Mouse (Mus musculus): ENCODE measurements around the gene Bdh1. TPM values are rescaled to one million over a fixed set of nuclear protein-coding genes. Genes with fewer than 3 reads are reported as not detected.

Gene Bdh1
- polyA plus RNA-seq, 1 experiment from 2014 or later = 6.2 TPM

DNA sequence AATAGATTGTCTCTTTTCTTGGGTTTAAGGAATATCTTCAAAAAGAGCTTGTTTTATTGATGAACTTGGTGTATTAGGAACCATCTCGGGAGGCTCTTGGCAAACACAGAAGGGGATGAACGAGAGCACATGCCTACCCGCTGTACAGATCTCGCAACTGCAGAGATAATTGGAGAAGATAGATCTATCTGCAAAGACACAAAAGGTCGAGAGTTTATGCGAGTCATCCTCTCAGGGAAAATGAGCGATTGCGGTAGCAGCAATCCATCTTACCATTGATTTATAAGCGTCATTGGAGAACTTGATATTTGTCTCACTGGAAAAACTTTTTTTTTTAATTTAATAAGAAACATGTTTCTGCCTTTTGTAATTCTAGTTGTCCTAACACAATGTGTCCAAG, 73.7 kb downstream of the Bdh1 start:
- H3K27ac ChIP-seq = no peak overlapping the region
- H3K9ac ChIP-seq = no peak overlapping the region
- no peak overlapping the region for H3K4me3 ChIP-seq
- no peak overlapping the region for H3K4me2 ChIP-seq
- no peaks in the 10 kb centered on the region for H3K9me3 ChIP-seq
- H3K4me1 ChIP-seq = peaks cover 18% of the 10 kb centered on the region
- no peaks in the 10 kb centered on the region for H3K27me3 ChIP-seq
- H3K36me3 ChIP-seq = no peaks in the 10 kb centered on the region
- 74% methylated on average over 9 of the region's 9 CpGs for WGBS
- ATAC-seq (ENCODE audit: borderline replicate concordance, extremely low read depth, low FRiP score, low TSS enrichment) = no peak

DNA sequence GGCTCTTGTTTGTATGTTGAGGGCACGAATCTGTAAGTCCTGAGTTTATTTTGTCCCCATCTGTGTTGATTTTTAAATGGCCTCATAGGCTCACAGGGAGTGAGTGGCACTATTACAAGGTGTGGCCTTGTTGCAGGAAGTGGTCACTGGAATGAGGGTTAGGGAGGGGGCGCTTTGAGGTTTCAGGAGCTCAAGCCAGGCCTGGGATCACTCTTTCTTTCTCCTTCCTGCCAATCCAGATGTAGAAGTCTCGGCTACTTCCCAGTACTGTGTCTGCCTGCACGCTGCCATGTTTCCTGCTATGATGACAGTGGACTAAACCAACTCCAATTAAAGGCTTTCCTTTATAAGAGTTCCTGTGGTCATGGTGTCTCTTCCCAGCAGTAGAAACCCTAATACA, 76.3 kb downstream of the Bdh1 start:
- WGBS = 76% methylated on average over 4 of the region's 4 CpGs
- H3K4me1 ChIP-seq = peaks cover 18% of the 10 kb centered on the region
- H3K4me2 ChIP-seq = no peak overlapping the region
- no peaks in the 10 kb centered on the region for H3K36me3 ChIP-seq
- no peak overlapping the region for H3K4me3 ChIP-seq
- no peak for ATAC-seq (ENCODE audit: borderline replicate concordance, extremely low read depth, low FRiP score, low TSS enrichment)
- H3K27ac ChIP-seq = no peak overlapping the region
- H3K27me3 ChIP-seq = no peaks in the 10 kb centered on the region
- H3K9me3 ChIP-seq = no peaks in the 10 kb centered on the region
- no peak overlapping the region for H3K9ac ChIP-seq

DNA sequence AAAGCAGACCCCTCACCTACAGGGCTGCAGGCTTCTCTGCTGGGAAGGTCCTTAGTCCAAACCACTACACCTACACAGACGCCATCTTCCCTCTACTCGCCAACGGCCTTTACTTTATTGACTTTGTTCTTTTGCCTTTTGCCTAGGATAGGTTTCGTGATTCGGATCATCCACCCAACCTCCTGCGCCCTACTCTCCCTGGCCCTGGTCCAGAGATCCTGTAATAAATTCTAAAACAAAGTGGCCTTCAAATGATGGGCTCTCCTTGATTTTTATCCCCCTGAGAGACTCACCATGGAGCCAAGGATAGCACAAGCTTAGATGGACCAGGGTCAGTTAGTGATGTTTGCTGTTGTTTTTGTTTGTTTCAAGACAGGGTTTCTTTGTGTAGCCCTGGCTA, 76.9 kb downstream of the Bdh1 start:
- H3K4me3 ChIP-seq = no peak overlapping the region
- peaks cover 11% of the 10 kb centered on the region for H3K4me1 ChIP-seq
- ATAC-seq (ENCODE audit: borderline replicate concordance, extremely low read depth, low FRiP score, low TSS enrichment) = no peak
- H3K27me3 ChIP-seq = no peaks in the 10 kb centered on the region
- no peaks in the 10 kb centered on the region for H3K9me3 ChIP-seq
- no peak overlapping the region for H3K9ac ChIP-seq
- no peak overlapping the region for H3K4me2 ChIP-seq
- 89% methylated on average over 6 of the region's 6 CpGs for WGBS
- H3K36me3 ChIP-seq = no peaks in the 10 kb centered on the region
- H3K27ac ChIP-seq = no peak overlapping the region

DNA sequence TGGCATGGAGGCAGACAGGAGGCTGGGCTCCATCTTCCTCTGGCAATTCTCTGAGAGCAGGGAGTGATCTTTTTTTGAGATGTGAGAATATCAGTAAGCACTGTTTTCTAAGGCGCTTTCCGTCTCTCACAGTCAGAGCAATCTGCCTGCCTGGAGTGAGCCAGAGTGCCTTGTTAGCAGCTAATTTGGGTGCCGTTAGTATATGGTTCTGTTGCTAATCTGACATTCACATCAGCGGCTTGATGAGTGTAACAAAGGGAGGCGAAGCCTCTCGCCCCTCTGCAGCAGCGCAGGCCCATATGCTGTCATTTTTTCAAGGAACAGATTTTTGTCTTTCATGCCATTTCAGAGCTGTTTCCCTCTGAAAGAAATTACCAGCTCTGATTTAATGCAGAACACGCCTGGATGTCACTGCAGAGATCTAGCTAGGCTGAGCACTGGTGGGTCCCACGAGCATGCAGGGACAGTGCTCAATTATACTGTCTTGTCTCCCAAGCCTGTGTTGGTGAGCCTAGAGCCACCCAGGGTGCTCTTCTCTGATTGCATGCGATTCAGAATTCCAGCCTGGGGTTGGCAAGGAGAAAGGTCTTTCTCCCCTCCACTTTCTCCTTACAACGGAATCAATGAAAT, 77.7 kb downstream of the Bdh1 start:
- no peak overlapping the region for H3K4me3 ChIP-seq
- H3K4me2 ChIP-seq = no peak overlapping the region
- no peak for ATAC-seq (ENCODE audit: borderline replicate concordance, extremely low read depth, low FRiP score, low TSS enrichment)
- H3K4me1 ChIP-seq = 0 out of 2 replicates have a peak, but pooled peaks cover 9% of the 10 kb centered on the region
- H3K27me3 ChIP-seq = no peaks in the 10 kb centered on the region
- no peaks in the 10 kb centered on the region for H3K36me3 ChIP-seq
- no peaks in the 10 kb centered on the region for H3K9me3 ChIP-seq
- 67% methylated on average over 11 of the region's 11 CpGs for WGBS
- no peak overlapping the region for H3K27ac ChIP-seq
- H3K9ac ChIP-seq = no peak overlapping the region

DNA sequence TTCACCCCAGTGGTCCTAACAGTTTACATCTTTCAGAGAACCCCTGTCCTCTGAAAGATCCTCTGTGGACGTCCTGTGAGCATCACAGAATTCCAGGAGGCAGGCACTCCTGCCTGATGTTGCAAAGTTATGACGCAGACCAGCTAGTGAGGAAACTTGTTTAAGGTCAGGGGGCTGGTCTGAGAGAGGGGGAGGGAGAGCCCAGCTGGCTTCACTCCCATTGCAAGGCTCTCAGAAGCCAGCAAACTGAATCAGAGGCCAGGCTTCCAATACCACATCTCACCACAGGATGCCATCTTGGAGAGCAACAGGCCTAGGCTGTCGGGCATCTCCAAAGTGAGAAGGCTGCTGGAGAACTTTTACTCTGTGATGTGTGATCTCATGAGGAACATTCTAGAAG, 78.5 kb downstream of the Bdh1 start:
- H3K4me1 ChIP-seq = 0 out of 2 replicates have a peak, but pooled peaks cover 9% of the 10 kb centered on the region
- no peaks in the 10 kb centered on the region for H3K27me3 ChIP-seq
- no peaks in the 10 kb centered on the region for H3K36me3 ChIP-seq
- H3K9me3 ChIP-seq = no peaks in the 10 kb centered on the region
- no peak overlapping the region for H3K4me3 ChIP-seq
- no peak for ATAC-seq (ENCODE audit: borderline replicate concordance, extremely low read depth, low FRiP score, low TSS enrichment)
- H3K9ac ChIP-seq = no peak overlapping the region
- H3K27ac ChIP-seq = no peak overlapping the region
- H3K4me2 ChIP-seq = no peak overlapping the region
- 44% methylated on average over 3 of the region's 3 CpGs for WGBS

DNA sequence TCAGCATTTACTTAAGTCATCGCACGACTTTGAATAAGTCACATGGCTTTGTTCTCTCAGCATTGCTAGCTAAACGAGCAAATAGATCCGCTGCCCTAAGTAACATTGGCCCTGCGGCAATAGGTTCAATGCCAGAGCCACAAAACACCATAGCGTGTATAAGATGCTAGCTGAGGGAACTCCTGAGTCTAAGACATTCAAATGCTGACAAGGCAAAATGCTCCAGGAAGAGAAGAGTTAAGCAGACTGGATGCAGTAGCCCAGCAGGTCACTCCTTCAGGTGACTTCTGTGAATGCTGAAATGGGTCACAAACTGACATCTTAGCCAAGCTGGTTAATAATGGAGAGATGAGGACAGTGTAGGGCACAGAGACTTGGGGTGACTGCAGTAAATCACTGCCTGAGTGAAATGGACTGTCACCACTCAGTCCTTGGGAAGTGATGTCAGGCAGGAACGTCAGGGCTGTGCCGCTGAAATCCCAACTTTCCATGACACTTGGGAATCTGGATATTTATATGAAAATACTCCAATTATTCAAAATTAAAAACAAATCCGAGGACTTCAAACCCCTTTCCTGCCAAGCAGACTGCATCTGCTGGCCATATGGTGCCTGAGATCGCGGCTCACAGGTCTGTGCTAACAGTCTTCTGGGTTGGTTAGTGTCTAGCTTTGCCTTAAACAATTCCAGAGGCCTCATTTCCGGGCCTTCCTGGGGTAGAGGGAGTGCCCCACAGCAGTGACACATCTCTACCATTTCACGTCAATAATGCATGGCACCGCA, 79.1 kb downstream of the Bdh1 start:
- H3K36me3 ChIP-seq = no peaks in the 10 kb centered on the region
- no peak overlapping the region for H3K27ac ChIP-seq
- 0 out of 2 replicates have a peak, but pooled peaks cover 9% of the 10 kb centered on the region for H3K4me1 ChIP-seq
- H3K4me3 ChIP-seq = no peak overlapping the region
- no peak overlapping the region for H3K4me2 ChIP-seq
- no peak overlapping the region for H3K9ac ChIP-seq
- ATAC-seq (ENCODE audit: borderline replicate concordance, extremely low read depth, low FRiP score, low TSS enrichment) = no peak
- no peaks in the 10 kb centered on the region for H3K9me3 ChIP-seq
- no peaks in the 10 kb centered on the region for H3K27me3 ChIP-seq
- 66% methylated on average over 14 of the region's 14 CpGs for WGBS

DNA sequence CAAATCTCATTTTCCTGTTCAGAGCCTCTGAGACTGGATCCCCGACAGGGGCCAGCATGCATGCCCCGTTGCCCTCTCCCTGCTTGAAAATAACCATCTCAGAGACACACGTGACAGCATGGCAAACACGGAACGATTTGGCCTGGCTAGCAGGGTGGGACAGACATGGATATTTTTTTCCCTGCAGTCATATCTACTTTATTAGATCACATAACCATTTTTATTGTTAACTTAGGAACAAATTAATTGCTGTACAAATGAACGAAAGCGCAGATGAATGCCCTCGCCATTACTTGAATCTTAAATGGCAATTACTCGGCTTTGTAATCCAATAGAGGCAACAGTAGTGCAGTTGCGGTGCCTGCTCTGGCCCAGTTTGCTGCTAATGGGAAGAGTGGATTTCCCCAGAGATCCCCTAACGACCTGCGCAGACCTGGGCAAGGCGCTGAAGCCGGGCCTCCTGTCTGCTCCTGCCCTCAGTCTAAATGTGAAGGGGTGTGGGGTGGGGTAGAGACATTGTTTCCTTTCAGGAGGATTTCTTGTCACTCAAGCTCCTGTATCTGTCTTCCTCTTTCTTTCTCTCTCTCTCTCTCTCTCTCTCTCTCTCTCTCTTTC, 79.8 kb downstream of the Bdh1 start:
- ATAC-seq (ENCODE audit: borderline replicate concordance, extremely low read depth, low FRiP score, low TSS enrichment) = no peak
- WGBS = 72% methylated on average over 14 of the region's 14 CpGs
- H3K4me3 ChIP-seq = no peak overlapping the region
- no peaks in the 10 kb centered on the region for H3K27me3 ChIP-seq
- no peaks in the 10 kb centered on the region for H3K9me3 ChIP-seq
- peaks cover 9% of the 10 kb centered on the region; the same call in 1 of the 2 replicates for H3K4me1 ChIP-seq
- no peaks in the 10 kb centered on the region for H3K36me3 ChIP-seq
- H3K27ac ChIP-seq = no peak overlapping the region
- no peak overlapping the region for H3K4me2 ChIP-seq
- no peak overlapping the region for H3K9ac ChIP-seq

DNA sequence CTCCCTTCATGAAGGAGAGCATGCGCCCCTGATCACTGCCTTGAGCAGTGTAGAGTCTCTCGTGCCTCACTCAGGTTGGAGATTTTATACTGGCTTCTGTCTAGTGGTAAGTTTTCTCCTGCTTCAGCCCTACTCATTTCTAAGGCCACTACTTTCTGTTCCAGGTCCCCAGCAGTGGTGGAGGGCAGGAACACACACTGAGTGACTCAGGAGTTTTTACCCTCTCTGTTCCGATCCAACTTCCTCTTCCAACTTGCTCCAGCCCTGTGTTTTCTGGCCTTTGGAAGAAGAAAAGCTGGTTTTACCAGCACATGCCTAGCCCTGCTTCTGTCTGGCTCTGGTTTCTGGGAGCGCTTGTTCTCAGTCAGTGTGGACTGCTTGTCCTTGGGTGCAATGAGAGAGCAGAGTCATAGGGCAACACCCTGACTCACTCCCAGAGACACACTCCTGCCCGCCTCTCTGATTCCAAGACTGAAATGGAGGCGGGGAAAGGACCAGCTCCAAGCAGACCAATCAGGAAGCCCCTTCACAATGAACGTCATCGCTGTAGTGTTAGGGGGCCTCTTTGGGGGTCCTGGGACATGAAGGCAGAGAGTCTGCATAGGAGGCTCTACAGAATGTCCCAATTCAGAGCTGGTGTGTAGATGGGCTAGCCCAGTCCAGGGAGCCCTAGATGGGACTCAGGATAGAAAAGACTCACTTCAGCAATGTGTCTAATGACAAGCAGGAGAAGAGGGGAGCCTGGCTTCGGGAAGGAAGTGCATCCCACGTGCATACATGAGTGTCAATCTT, 84.8 kb downstream of the Bdh1 start:
- H3K9me3 ChIP-seq = no peaks in the 10 kb centered on the region
- H3K27ac ChIP-seq = peak overlapping the region; percentile 80
- ATAC-seq (ENCODE audit: borderline replicate concordance, extremely low read depth, low FRiP score, low TSS enrichment) = peak; percentile 69
- WGBS = 36% methylated on average over 10 of the region's 10 CpGs
- no peak overlapping the region for H3K4me3 ChIP-seq
- peak overlapping the region; percentile 14 for H3K4me2 ChIP-seq
- no peaks in the 10 kb centered on the region for H3K36me3 ChIP-seq
- H3K4me1 ChIP-seq = peaks cover 40% of the 10 kb centered on the region
- H3K9ac ChIP-seq = no peak overlapping the region
- H3K27me3 ChIP-seq = no peaks in the 10 kb centered on the region

DNA sequence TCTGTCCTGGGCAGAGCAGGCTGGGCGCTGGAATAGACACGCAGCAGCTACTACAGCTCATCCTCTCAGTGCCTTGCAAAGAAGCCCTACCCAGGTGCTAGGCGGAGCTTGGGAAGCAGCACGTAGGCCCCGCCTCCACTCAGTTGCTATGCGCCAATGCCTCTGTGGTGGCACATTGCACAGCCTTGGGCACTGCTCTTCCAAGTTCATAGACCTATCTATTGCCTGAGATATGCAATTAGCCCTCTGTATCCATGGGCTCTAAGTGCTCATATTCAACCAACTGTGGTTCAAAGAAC, 85.3 kb downstream of the Bdh1 start:
- Histone ChIP-seq H3K4me2 (peak overlapping the region; percentile 14), H3K9ac (no peak overlapping the region), H3K27me3 (no peaks in the 10 kb centered on the region), H3K36me3 (no peaks in the 10 kb centered on the region), H3K4me3 (no peak overlapping the region), H3K9me3 (no peaks in the 10 kb centered on the region), H3K27ac (peak overlapping the region; percentile 80), H3K4me1 (peaks cover 38% of the 10 kb centered on the region)
- 44% methylated on average over 6 of the region's 6 CpGs for WGBS
- ATAC-seq (ENCODE audit: borderline replicate concordance, extremely low read depth, low FRiP score, low TSS enrichment) = no peak

DNA sequence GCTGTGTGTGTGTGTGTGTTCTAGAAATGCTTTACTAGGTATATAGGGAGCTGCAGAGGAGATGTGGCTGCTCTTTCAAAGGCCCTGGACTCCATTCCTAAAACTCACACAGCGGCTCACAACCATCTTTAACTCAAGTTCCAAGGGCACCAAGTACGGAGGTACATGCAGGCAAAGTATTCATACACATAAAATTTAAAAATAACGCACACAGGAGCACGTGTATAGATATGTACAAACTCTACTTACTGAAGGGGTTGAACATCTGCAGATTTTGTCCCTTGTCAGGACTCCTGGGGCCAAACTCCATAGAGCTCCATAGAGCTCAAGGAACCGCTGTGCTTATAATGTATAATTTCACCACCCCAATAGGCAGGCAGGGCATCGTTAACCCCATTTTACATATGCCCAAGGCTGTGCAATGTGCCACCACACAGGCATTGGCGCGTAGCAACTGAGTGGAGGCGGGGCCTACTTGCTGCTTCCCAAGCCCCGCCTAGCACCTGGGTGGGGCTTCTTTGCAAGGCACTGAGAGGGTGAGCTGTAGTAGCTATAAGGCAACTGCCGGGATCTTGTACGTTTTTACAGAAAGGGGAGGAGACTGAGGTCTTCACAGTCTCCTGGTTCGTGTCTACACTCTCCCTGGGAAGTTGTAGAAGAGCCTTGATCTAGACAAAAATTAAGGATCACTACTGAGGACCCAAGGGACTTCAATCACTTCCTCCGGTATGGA, 85.9 kb downstream of the Bdh1 start:
- Histone ChIP-seq H3K36me3 (no peaks in the 10 kb centered on the region), H3K27ac (peak overlapping the region; percentile 80; the same call in 1 of the 2 replicates), H3K27me3 (no peaks in the 10 kb centered on the region), H3K4me3 (no peak overlapping the region), H3K9ac (no peak overlapping the region), H3K4me2 (peak overlapping the region; percentile 53), H3K9me3 (no peaks in the 10 kb centered on the region), H3K4me1 (peaks cover 35% of the 10 kb centered on the region)
- ATAC-seq (ENCODE audit: borderline replicate concordance, extremely low read depth, low FRiP score, low TSS enrichment) = peak; percentile 45
- 45% methylated on average over 14 of the region's 14 CpGs for WGBS
